Mouse (Mus musculus) adipose tissue, adult 10 weeks (tissue): ENCODE results near the gene Gm11733. TPM values are rescaled to one million over a fixed set of nuclear protein-coding genes. Genes with fewer than 3 reads are reported as not detected.

ENCODE experiments used
- polyA plus RNA-seq: library from polyadenylated mRNA; stranded (reverse); fragments of 350-450 nt; fragmentation: Illumina TruSeq; extraction: RNeasy Lipid Tissue Mini Kit (QIAGEN cat#74804); gene quantifications from one replicate; pipeline ENCODE4 v1.2.3, GENCODE M21; 2014; ENCODE audit warnings: low read depth, low replicate concordance

The Gm11733 gene
- polyA plus RNA-seq = not detected

DNA sequence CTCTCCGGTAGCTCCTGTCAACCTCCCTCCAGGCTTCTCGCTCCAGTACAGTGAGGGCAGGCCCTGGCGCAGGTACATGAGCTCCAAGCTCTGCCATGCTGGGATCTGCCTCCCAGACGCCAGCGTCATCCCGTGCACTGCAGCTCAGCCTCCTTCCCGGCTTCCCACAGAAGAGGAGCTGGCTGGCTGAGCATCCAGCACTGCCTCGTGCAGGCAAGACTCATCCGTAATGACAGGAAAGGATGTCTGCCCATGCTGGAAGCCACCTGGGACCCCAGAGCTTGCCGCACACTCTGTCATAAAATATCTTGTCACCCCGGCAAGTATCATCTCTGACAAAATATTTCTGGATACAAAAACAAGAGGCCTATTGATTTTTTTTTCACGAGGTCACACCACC lies at the start of gene Gm11733:
Gm11733 (plus strand) TSS at position 171 of the 400 bp plus-strand sequence.

Other genes starting within 250 kb of the Gm11733 start
- 13.5 TPM for gene Tnrc6c, start 169.9 kb downstream of the Gm11733 start, polyA plus RNA-seq